Mouse (Mus musculus) ES-Bruce4 (cell line): ENCODE data around the gene Olfr933. TPM values are rescaled to one million over a fixed set of nuclear protein-coding genes. Genes with fewer than 3 reads are reported as not detected.

Experiments used
- H3K27ac ChIP-seq: 2 replicates; pipeline ENCODE4 v1.5.1; 2012; ENCODE audit warnings: low read length, inconsistent platforms; ENCODE audit not compliant: insufficient read depth
- H3K27me3 ChIP-seq: 2 replicates; pipeline ENCODE4 v1.6.1; 2012; ENCODE audit warnings: mild to moderate bottlenecking, low read length, inconsistent platforms; ENCODE audit not compliant: control insufficient read depth, poor library complexity, insufficient read depth, severe bottlenecking
- H3K36me3 ChIP-seq: 2 replicates; pipeline ENCODE4 v1.6.1; 2012; ENCODE audit warnings: inconsistent platforms, mild to moderate bottlenecking, low read length, moderate library complexity; ENCODE audit not compliant: control insufficient read depth, poor library complexity, insufficient read depth, severe bottlenecking
- H3K4me1 ChIP-seq: one replicate; pipeline ENCODE4 v1.8.1; 2011; ENCODE audit warnings: low read length; ENCODE audit not compliant: control insufficient read depth, insufficient read depth
- H3K4me3 ChIP-seq: 2 replicates; pipeline ENCODE4 v1.5.1; 2011; ENCODE audit warnings: low read depth, mild to moderate bottlenecking, low read length
- H3K9ac ChIP-seq: 2 replicates; pipeline ENCODE4 v1.6.1; 2012; ENCODE audit warnings: low read depth, mild to moderate bottlenecking, inconsistent platforms; ENCODE audit not compliant: poor library complexity, severe bottlenecking
- H3K9me3 ChIP-seq: replicated peaks from 2 replicates; pipeline ENCODE4 v1.6.1; 2012; ENCODE audit warnings: mild to moderate bottlenecking, low read length, inconsistent platforms; ENCODE audit not compliant: control insufficient read depth, poor library complexity, insufficient read depth, severe bottlenecking
- CTCF ChIP-seq: IDR thresholded peaks from one replicate; pipeline ENCODE4 v1.8.1; 2011; ENCODE audit warnings: low read depth, low read length
- EP300 ChIP-seq: IDR thresholded peaks from 2 replicates; pipeline ENCODE4 v1.6.1; 2011; ENCODE audit warnings: low read depth, low read length; ENCODE audit not compliant: insufficient read depth
- POLR2A ChIP-seq: IDR thresholded peaks from one replicate; pipeline ENCODE4 v1.8.1; 2011; ENCODE audit warnings: low read length; ENCODE audit not compliant: insufficient read depth
- polyA plus RNA-seq: library from polyadenylated mRNA; stranded (reverse); fragments of >200 nt; gene quantifications from 2 replicates; pipeline ENCODE4 v1.2.4, GENCODE M21; 2011; ENCODE audit warnings: low read depth; ENCODE audit not compliant: missing spikeins, insufficient read depth, insufficient read length

The Olfr933 gene
- polyA plus RNA-seq: not detected in 2 replicates

DNA sequence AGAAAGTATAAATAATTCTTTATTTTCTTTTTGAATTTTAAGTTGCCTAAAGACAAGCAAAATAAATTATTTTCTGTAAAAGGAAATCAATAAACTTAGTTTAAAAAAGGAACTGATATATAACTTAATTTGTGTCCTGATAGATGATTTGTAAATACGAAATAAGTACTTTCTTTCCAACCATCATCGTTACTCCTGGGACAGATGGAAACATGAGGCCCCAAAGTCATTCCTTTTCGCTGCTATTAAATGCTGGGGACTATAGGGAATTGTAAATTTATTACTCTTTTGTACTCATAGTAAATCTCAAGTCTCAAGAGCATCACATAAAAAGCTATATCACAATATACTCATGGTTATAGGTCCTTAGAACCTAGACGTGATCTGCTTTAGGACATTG, at the start of gene Olfr933:
Olfr933 (plus strand) TSS at position 301 of the 400 bp plus-strand sequence.
- H3K36me3 ChIP-seq: no peaks in the 10 kb centered on the region
- H3K27ac ChIP-seq: no peak within 1 kb of the TSS
- H3K4me1 ChIP-seq: no peaks in the 10 kb centered on the region
- H3K9me3 ChIP-seq: no peaks in the 10 kb centered on the region
- no peaks in the 10 kb centered on the region for H3K27me3 ChIP-seq
- H3K4me3 ChIP-seq: no peak within 1 kb of the TSS
- no peak within 1 kb of the TSS for H3K9ac ChIP-seq
- TF ChIP-seq EP300 (no peak), CTCF (no peak), POLR2A (no peak)

DNA sequence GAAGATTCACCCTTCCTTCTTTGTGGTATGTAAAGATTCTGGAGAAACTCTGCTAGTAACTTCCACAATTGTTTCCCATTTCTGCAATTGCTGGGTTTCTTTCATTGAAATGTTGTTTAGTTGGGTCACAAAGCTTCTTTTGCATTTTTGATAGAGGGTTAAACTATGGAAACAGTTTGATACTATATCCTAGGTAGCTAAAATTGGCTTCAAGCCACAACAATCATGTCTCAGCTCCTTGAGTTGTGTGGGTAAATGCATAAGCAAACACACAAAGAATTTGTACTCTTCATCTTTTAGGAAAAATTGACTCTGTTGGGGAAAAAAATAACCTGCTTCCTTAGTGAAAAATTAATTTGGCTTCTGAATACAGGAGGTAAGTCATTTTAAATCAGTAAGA, 42.6 kb upstream of the Olfr933 start, which contains the start of gene Olfr930:
Olfr930 (plus strand) TSS at position 301 of the 400 bp plus-strand sequence.
- Histone ChIP-seq H3K36me3 (no peaks in the 10 kb centered on the region), H3K9ac (no peak within 1 kb of the TSS), H3K27ac (no peak within 1 kb of the TSS), H3K4me1 (no peaks in the 10 kb centered on the region), H3K27me3 (no peaks in the 10 kb centered on the region), H3K9me3 (no peaks in the 10 kb centered on the region), H3K4me3 (no peak within 1 kb of the TSS)
- no peak for TF ChIP-seq EP300
- no peak for TF ChIP-seq POLR2A

DNA sequence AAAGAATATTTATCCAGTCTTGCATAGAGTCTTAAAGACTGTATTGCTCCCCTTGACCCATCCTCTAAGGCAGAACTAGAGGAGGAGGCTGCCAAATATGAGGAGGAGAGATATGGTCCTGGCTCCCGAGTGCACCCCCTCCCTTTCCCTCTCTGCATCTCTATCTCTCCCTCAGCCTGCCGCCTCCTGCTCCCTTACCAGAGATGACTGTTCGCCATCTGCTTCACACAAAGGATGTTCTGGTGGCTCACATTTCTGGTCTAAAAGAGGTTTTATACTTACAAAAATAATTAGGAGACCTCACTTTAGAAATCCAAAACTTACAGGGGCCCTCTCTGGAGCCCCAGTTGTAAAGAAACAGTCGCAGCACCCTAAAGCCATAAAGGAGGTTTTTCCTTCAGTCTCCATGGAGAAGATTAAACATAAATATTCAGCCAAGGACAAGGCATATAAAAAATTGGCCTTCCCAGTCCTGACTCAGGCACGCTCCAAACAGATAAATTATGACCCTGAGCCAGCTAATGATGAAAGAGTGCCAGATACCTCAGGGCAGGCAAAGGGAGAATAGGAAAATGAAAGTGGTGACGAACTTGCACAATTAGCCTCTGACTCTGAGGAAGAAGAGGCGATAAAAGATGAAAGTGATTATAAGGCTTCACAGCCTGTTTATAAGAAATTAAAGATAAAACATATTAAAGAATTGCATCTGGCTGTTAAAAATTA, 18.6 kb upstream of the Olfr933 start:
- TF ChIP-seq EP300: no peak
- TF ChIP-seq POLR2A: no peak
- no peak for TF ChIP-seq CTCF
- no peaks in the 10 kb centered on the region; the same call in 1 of the 2 replicates for H3K9me3 ChIP-seq
- H3K27me3 ChIP-seq: no peaks in the 10 kb centered on the region
- no peak overlapping the region for H3K9ac ChIP-seq
- H3K36me3 ChIP-seq: no peaks in the 10 kb centered on the region
- H3K27ac ChIP-seq: no peak overlapping the region
- H3K4me1 ChIP-seq: peaks cover 2% of the 10 kb centered on the region
- H3K4me3 ChIP-seq: no peak overlapping the region

DNA sequence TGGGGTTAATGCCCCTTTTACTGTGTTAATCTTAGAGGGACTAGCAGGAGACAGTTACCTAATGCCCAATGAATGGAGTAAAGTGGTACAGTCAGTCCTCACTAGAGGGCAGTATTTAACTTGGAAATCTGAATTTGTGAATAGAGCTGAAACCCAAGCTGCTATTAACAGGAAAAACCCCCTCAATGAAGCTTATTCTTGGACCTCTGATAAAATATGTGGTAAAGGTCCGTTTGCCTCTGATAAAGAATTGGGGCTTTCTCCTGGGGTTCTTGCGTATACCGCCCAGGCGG, 18.0 kb upstream of the Olfr933 start:
- TF ChIP-seq EP300 (no peak), POLR2A (no peak), CTCF (no peak)
- no peaks in the 10 kb centered on the region; the same call in 1 of the 2 replicates for H3K9me3 ChIP-seq
- no peak overlapping the region for H3K4me3 ChIP-seq
- H3K27me3 ChIP-seq: no peaks in the 10 kb centered on the region
- H3K27ac ChIP-seq: no peak overlapping the region
- H3K36me3 ChIP-seq: no peaks in the 10 kb centered on the region
- peaks cover 2% of the 10 kb centered on the region for H3K4me1 ChIP-seq
- H3K9ac ChIP-seq: no peak overlapping the region

DNA sequence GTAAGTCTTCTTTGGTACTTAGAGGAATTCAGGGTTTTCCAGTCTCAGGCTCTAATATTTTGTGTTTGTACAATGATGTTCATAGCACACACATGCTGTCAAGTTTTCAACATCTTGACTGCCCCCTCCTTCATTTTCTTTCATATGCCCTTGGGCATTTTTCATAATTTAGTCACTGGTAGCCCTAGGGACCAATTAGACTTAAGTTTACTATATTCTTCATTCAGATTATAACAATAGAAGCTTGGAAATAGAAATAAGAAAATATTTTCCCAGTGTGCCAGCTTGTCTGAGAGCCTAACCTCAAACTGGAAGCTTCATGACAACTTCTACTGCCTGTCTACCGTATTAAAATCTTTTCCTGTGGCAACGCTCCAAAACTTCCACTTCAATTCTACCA, 16.1 kb downstream of the Olfr933 start, which contains the start of gene Olfr934:
Olfr934 (minus strand) TSS at position 101 of the 400 bp plus-strand sequence.
- Histone ChIP-seq H3K27me3 (no peaks in the 10 kb centered on the region), H3K4me3 (no peak within 1 kb of the TSS), H3K9ac (no peak within 1 kb of the TSS), H3K36me3 (no peaks in the 10 kb centered on the region), H3K9me3 (no peaks in the 10 kb centered on the region), H3K27ac (no peak within 1 kb of the TSS), H3K4me1 (no peaks in the 10 kb centered on the region)
- no peak for TF ChIP-seq POLR2A
- no peak for TF ChIP-seq CTCF
- no peak for TF ChIP-seq EP300

DNA sequence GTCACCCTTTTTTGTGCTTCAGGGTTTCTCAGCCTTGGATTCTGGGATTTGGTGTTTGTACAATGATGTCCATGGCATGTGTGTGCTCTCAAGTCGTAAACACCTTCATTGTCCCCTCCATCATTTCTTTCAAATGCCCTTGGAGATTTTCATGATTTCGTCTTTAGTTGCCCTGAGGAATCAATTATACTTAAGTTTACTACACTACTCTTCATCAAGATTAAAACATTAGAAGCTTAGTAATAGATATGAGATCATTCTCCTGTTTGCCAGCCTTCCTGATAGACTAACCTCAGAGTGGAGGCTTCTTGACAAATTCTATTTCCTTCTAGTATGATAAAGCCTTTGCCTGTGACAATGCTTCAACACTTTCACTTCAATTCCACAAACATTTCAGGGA, 27.5 kb downstream of the Olfr933 start, which contains the start of gene Olfr935:
Olfr935 (minus strand) TSS at position 101 of the 400 bp plus-strand sequence.
- no peak within 1 kb of the TSS for H3K4me3 ChIP-seq
- H3K36me3 ChIP-seq: no peaks in the 10 kb centered on the region
- no peaks in the 10 kb centered on the region for H3K9me3 ChIP-seq
- no peaks in the 10 kb centered on the region for H3K27me3 ChIP-seq
- no peak within 1 kb of the TSS for H3K9ac ChIP-seq
- TF ChIP-seq EP300 (no peak), CTCF (no peak), POLR2A (no peak)
- no peak within 1 kb of the TSS for H3K27ac ChIP-seq
- no peaks in the 10 kb centered on the region for H3K4me1 ChIP-seq
